Mouse (Mus musculus) liver, postnatal 0 days (tissue): ENCODE measurements around the gene Pom121l2.

Source experiments
- CTCF ChIP-seq: sonication (generic); IDR thresholded peaks from 2 replicates; pipeline ENCODE4 v1.5.1; 2016; ENCODE audit warnings: antibody characterized with exemption, low read depth
- EP300 ChIP-seq: IDR thresholded peaks from 2 replicates; pipeline ENCODE4 v1.6.1; 2016; ENCODE audit warnings: antibody characterized with exemption, low read depth, mild to moderate bottlenecking

DNA sequence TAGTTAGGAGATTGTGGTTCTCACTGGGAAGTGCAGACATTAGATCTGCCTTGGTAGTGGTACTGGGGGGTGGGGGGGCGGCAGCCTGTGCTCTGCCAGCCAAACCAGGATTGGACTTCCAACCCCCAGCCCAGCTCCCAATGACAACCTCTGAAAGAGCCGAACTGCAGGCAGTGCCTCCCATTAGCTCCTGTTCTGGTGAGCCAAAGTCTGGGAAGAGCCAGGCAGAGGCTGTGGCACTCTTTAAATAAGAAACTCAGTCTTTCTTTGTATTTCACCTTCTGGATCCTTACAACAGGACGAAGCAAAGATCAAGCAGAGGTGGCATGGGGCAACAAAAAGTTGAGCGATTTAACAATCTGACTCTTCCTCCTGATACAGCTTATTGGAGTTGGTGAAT lies 18.2 kb downstream of the Pom121l2 start:
- TF ChIP-seq EP300 (no peak), CTCF (no peak)
